Mouse (Mus musculus): Measurements from ENCODE around the gene Rnf41. TPM values are rescaled to one million over a fixed set of nuclear protein-coding genes. Genes with fewer than 3 reads are reported as not detected.

Rnf41 gene
- polyA plus RNA-seq (2017; shearing (Covaris generic)), result 10 to 100 TPM; 25.2 to 42.2 (median 37.9) TPM

GRCm38 (mm10) chr10:128411211-128412054 lies at the start of gene Rnf41, which contains the start of gene Nabp2:
Gene Rnf41 (plus strand): TSS chr10:128411657.
Gene Nabp2 (minus strand): TSS chr10:128411492.
- ATAC-seq, result peak; percentile 76

- no peak for ATAC-seq
Measured at GRCm38 (mm10) chr10:128361836-128362235, 49.6 kb upstream of the Rnf41 start.

- no peak for ATAC-seq
Measured at GRCm38 (mm10) chr10:128362568-128362967, 48.9 kb upstream of the Rnf41 start.

GRCm38 (mm10) chr10:128367899-128368401 lies 43.5 kb upstream of the Rnf41 start:
- no peak for ATAC-seq

- peak; percentile 87 for ATAC-seq
Measured at GRCm38 (mm10) chr10:128368402-128369217, 42.8 kb upstream of the Rnf41 start, which contains the start of gene Coq10a. Gene Coq10a (minus strand): TSS chr10:128368997.

GRCm38 (mm10) chr10:128369218-128369543 lies 42.3 kb upstream of the Rnf41 start:
- ATAC-seq, result no peak

GRCm38 (mm10) chr10:128369599-128369998 lies 41.9 kb upstream of the Rnf41 start:
- ATAC-seq, result no peak

GRCm38 (mm10) chr10:128370021-128370420 lies 41.4 kb upstream of the Rnf41 start:
- ATAC-seq, result no peak

GRCm38 (mm10) chr10:128370601-128371000 lies 40.9 kb upstream of the Rnf41 start:
- ATAC-seq, result no peak

- no peak for ATAC-seq
Measured at GRCm38 (mm10) chr10:128372142-128372541, 39.3 kb upstream of the Rnf41 start.

- no peak for ATAC-seq
Measured at GRCm38 (mm10) chr10:128372989-128373748, 38.3 kb upstream of the Rnf41 start.

- no peak for ATAC-seq
Measured at GRCm38 (mm10) chr10:128374393-128374792, 37.1 kb upstream of the Rnf41 start.

- ATAC-seq, result no peak
Measured at GRCm38 (mm10) chr10:128376099-128376454, 35.4 kb upstream of the Rnf41 start.

GRCm38 (mm10) chr10:128376455-128377211 lies 34.8 kb upstream of the Rnf41 start, which contains the start of gene Ankrd52:
Gene Ankrd52 (plus strand): TSS chr10:128377115.
- peak; percentile 83 for ATAC-seq

GRCm38 (mm10) chr10:128377222-128377939 lies 34.1 kb upstream of the Rnf41 start:
- ATAC-seq, result peak; percentile 26

GRCm38 (mm10) chr10:128377940-128378448 lies 33.5 kb upstream of the Rnf41 start:
- ATAC-seq, result no peak

GRCm38 (mm10) chr10:128378462-128378861 lies 33.0 kb upstream of the Rnf41 start:
- ATAC-seq, result no peak

GRCm38 (mm10) chr10:128379260-128379659 lies 32.2 kb upstream of the Rnf41 start:
- no peak for ATAC-seq

- ATAC-seq, result no peak
Measured at GRCm38 (mm10) chr10:128380565-128380964, 30.9 kb upstream of the Rnf41 start.

- no peak for ATAC-seq
Measured at GRCm38 (mm10) chr10:128382482-128382881, 29.0 kb upstream of the Rnf41 start.

GRCm38 (mm10) chr10:128385902-128386301 lies 25.6 kb upstream of the Rnf41 start:
- ATAC-seq, result no peak
